Mouse (Mus musculus) retina, postnatal 7 days (tissue): ENCODE data around the gene Jade1.

Source experiments
- DNase-seq: peaks from one replicate; pipeline ENCODE4 v3.0.0-alpha.2; 2012; ENCODE audit warnings: low read depth, low spot score

Jade1 gene

DNA sequence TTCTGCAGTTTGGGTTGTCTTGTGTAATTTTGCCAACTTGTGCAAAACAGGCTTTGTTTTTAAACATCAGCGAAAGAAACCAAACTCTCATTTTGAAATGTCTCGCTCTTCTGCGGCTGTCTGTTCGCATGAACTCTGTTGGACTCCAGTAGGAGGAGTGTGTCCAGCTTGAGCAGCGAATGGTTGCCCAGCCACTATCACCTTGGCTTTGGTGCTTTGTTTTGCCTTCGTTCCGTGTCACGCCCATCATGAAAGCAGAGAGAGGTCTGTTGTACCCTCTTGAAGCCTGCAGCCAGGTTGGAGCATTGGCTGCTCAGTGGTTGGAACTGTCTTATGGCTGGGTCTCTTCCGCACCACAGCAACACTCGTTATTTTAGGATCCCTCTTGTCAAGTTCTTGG, 43.7 kb downstream of the Jade1 start:
- DNase-seq = no peak

DNA sequence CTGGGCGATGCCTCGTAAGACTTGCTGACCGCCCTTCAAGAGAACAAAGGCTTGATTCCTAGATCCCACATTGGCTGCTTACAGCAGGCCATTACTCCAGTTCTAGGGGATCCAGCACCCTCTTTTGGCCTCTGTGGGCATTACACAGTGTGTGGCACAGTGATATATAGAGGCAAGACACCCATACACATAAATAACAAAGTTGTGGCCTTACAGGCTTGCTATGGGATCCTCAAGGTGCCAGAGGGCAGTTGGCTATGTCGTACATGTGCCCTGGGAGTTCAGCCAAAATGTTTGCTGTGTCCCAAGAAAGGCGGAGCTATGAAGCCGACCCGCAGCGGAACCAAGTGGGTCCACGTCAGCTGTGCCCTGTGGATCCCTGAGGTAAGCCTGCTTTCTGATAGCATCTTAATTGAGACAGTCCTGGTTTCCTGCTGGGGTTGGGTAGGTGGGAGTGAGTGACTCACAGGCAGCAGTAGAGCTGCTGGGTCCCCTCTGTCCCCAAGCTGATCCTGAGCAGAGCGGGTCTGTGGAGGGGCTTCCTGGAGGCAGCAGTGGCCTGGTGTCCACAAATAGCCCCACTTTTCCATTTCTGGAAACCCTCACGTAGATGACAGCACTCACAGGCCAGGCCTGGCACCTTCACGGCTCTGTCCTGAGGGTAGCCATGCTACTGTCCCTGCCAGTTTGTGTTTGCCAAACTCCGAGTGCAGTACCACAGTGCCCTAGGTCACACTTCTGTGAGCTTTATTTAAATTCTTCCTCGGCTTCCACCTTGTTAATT, 44.5 kb downstream of the Jade1 start:
- DNase-seq = peak; percentile 36

DNA sequence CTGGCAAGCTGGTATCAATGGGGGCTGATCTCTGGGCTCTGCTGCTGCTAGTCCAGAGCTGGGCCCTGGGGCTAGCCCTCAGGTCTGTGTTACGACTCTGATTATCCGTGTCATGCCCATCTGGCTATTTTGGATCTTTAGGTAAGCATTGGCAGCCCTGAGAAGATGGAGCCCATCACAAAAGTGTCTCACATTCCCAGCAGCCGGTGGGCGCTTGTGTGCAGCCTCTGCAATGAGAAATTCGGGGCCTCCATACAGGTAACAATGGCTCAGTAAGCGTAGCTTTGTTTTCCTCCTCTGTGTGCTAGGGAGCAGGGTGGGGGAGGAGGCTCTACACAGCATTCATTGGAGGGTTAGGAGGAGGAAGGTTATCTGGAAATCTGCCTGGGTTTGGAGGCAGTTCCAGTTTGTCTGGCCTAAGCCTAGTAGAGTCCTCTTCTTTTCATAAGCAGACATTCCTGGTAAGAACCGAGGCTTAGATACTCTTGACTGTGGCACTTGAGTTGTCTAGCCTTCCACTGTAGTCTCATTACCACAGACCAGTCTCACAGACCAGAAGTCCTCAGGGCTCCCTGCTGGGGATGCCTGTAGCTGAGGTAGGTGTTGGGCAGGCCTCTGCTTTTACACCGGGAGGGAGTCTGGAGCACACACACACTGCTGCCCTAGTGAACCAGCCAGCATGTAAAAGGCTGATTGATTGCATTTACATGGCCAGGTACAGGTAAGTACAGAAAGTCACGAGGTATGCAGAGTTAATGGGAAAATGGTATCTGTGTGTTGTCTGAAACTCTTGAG, 45.9 kb downstream of the Jade1 start:
- DNase-seq = no peak

DNA sequence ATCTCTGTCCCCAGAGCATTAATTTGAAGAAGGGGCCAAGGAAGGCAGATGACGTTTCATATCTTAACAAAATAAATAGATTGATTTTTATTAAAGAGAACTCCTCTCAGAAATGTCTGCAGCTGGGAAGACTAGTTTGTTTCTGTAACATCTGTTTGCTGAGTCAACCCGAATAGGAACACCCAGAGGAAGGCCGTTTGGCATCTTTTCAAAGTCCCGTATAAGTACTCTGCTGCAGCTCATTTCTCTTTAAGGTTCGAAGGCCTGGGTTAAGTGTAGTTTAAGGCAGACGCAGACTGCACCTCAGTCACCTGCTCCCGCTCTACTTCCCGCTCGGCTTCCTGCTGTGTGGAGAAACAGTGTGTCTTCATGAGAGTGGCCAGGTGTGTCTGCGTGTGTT, 47.4 kb downstream of the Jade1 start:
- DNase-seq = no peak

- DNase-seq = no peak
These were observed 48.0 kb downstream of the Jade1 start for GRCm38 (mm10) chr3:41603470-41604019.

GRCm38 (mm10) chr3:41604629-41605321, 49.2 kb downstream of the Jade1 start:
- no peak for DNase-seq

- DNase-seq = no peak
These were observed 50.2 kb downstream of the Jade1 start for GRCm38 (mm10) chr3:41605601-41606329.

GRCm38 (mm10) chr3:41606330-41606664, 50.8 kb downstream of the Jade1 start:
- DNase-seq = no peak

- DNase-seq = no peak
These were observed 51.5 kb downstream of the Jade1 start for GRCm38 (mm10) chr3:41607050-41607449.

DNA sequence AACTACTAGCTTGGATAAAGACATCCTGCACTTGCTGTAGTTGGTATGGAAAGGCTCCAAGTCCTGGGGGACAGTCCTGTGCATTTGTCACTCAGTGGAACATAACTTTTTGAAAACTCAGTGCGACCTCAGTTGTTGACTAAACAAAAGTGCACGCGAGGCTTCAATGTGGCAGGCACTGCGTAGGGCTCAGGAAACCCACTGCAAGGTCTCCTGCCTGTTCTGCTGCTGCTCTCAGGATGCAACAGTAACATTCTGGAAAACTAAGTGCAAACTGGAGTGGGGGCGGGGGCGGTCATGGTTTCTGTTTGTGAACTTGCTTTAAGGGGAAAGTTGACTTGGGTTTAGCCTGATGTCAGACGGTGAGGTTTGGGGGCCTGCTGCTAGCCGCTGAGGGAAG, 51.9 kb downstream of the Jade1 start:
- no peak for DNase-seq

- DNase-seq = no peak
These were observed 53.5 kb downstream of the Jade1 start for GRCm38 (mm10) chr3:41609071-41609470.

DNA sequence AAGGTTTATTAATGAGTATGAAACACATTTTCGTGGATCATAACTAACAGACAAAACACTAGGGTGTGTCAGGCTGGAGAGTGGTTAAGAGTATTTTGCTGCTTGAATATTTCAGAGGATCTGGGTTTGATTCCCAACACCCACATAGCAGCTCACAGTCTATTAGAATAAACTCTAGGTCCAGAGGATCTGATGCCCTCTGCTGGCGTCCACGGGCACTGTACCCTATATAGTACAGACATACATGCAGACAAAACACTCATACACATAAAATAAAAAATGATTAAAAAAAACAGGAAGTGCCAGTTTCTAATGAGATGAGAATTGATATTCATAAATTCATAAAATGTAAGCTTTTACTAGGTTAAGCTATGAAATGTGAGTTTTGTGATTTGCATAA, 56.7 kb downstream of the Jade1 start:
- DNase-seq = no peak

DNA sequence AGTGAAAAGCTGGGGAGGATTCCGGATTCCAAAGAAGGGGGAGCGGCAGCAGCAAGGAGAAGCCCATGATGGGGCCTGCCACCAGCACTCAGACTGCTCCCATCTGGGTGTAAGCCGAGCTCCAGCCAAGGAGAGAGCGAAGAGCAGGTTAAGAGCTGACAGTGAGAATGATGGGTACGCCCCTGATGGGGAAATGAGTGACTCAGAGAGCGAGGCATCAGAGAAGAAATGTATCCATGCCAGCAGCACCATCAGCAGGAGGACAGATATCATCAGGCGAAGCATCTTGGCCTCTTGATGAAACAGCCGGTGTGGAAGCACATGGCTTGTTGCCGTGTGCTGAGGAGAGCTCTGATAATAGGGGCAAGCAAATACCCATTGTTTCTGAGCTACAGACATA, 58.2 kb downstream of the Jade1 start:
- no peak for DNase-seq

DNA sequence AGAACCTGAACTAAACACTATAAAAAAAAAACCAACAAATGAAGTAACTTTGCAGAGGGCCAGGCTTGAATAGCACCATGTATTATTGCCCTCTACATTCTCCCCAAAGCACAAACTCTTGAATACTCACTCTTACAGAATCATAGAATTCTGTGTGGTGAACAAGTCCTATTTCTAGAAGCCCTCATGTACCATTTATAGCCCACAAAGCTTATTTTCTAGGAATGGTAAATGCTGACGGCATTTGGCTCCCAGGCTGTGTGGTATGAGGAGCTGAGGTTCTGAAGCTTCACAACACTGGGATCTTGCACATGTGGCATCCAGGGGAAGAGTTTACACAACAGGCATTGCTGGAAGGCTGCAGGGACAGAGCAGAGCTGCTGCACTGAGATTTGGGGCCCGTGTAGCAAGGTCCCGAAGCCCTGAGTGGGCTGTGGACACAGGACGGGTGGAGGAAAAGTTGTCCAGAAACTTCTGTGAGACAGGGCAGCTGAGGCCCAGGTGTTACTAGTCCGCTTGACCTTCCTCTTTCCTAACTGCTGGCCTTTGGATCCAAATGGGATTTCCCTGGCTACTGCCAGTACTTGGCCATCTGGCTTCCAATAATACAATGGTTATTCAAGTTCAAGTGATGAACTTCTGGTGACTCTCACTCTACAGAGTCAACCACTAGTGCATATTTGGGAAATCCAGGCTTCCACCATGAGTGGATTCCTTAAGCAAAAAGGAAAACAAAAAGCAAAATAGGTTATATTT, 58.9 kb downstream of the Jade1 start:
- DNase-seq = no peak

DNA sequence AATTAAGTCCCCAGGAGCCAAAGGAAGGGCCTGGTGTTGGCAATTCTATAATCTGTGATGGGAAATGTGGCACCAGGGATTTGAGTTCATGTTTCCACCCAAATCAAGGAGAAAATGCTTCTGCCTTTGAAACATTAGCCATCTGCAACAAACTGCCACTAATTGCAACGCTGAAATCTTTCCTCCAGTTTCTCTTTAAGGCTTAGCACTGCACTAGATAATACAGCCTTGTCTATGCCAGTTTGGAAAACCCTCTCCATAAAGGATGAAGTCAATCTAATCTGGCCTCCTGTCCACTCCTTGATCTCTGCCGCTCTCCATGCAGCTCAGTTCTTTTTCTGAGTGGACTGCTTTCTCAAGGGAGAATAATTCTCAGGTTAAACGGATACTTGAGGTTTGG, 62.5 kb downstream of the Jade1 start:
- DNase-seq = no peak

GRCm38 (mm10) chr3:41618488-41618887, 63.0 kb downstream of the Jade1 start:
- no peak for DNase-seq

DNA sequence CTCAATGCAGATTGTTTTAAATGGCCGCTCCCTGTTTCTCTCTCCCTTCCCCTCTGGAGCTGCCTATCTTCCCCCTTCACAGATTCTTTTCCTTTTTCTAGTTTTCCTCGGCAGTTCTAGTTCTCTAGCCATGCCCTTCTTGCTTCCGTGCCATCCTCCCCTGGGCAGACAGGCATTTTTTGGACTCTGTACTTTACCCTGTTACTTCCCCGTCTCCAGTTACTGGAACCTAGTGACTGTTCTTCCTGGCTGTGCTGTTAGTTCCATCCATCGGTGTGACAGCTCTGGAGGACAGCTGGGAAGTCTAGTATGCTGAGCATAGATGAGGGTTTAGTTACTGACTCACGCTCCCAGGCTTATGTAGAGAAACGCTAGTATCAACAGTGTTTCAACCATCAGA, 65.4 kb downstream of the Jade1 start:
- no peak for DNase-seq

DNA sequence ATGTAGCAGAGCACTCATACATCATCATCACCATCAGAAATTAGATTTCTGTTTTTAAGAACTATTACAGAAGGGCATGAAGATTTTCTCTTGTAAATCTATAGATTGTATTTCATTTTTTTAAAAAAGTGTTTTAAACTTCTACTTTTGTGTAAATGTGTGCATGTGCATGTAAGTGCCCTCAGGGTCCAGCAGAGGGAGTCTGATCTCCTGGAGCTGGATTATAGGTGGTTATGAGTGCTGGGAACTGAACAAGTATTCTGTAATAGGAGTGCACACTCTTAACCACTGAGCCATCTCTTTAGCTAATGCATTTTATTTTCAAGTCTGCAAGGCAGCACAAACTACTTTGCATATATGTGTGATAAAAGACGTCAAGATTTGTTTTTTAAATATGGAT, 100.1 kb downstream of the Jade1 start:
- no peak for DNase-seq
